Mouse (Mus musculus) C2C12 (cell line): ENCODE data around the gene Zmym3. TPM values are rescaled to one million over a fixed set of nuclear protein-coding genes. Genes with fewer than 3 reads are reported as not detected.

ENCODE experiments used
- H3K27me3 ChIP-seq: one replicate; pipeline ENCODE4 v1.6.1; 2011; ENCODE audit not compliant: control insufficient read depth, insufficient read depth, insufficient read length
- H3K36me3 ChIP-seq: one replicate; pipeline ENCODE4 v1.6.1; 2011; ENCODE audit not compliant: control insufficient read depth, insufficient read depth
- H3K4me3 ChIP-seq: one replicate; pipeline ENCODE4 v1.5.1; 2011; ENCODE audit warnings: mild to moderate bottlenecking, control low read depth; ENCODE audit not compliant: poor library complexity, insufficient read depth, severe bottlenecking
- H3K79me2 ChIP-seq: one replicate; pipeline ENCODE4 v1.6.1; 2011; ENCODE audit not compliant: control insufficient read depth, insufficient read depth
- H3K79me3 ChIP-seq: one replicate; pipeline ENCODE4 v1.6.1; 2011; ENCODE audit warnings: low read depth, control low read depth
- H3ac ChIP-seq: one replicate; pipeline ENCODE3; 2011; ENCODE audit warnings: low read depth; ENCODE audit not compliant: control insufficient read depth, insufficient read length
- CEBPB ChIP-seq: IDR thresholded peaks from one replicate; pipeline ENCODE4 v1.6.1; 2011; ENCODE audit warnings: low read depth, mild to moderate bottlenecking, control low read depth, moderate library complexity
- CTCF ChIP-seq: IDR thresholded peaks from one replicate; pipeline ENCODE4 v1.5.1; 2011; ENCODE audit not compliant: control insufficient read depth, insufficient read depth, insufficient read length
- FOSL1 ChIP-seq: IDR thresholded peaks from one replicate; pipeline ENCODE4 v1.8.0; 2011; ENCODE audit warnings: mild to moderate bottlenecking, low read length; ENCODE audit not compliant: poor library complexity, insufficient read depth, severe bottlenecking
- MAX ChIP-seq: IDR thresholded peaks from one replicate; pipeline ENCODE4 v1.6.1; 2011; ENCODE audit warnings: mild to moderate bottlenecking, control low read depth
- MYOD1 ChIP-seq: IDR thresholded peaks from one replicate; pipeline ENCODE4 v1.6.1; 2011; ENCODE audit warnings: low read depth; ENCODE audit not compliant: control insufficient read depth, insufficient read length
- MYOG ChIP-seq: IDR thresholded peaks from one replicate; pipeline ENCODE4 v1.6.1; 2011; ENCODE audit not compliant: control insufficient read depth, insufficient read length; ENCODE audit errors: extremely low read depth
- USF1 ChIP-seq: IDR thresholded peaks from one replicate; pipeline ENCODE4 v1.6.1; 2011; ENCODE audit warnings: low read depth, mild to moderate bottlenecking, control low read depth, moderate library complexity
- polyA plus RNA-seq: library from polyadenylated mRNA; unstranded; fragments of >200 nt; fragmentation: generic; extraction: Trizol; gene quantifications from one replicate; pipeline ENCODE4 v1.2.1, GENCODE M21; 2012; ENCODE audit warnings: missing spikeins

Zmym3 gene
- polyA plus RNA-seq, 1 experiment, result 15.8 TPM

DNA sequence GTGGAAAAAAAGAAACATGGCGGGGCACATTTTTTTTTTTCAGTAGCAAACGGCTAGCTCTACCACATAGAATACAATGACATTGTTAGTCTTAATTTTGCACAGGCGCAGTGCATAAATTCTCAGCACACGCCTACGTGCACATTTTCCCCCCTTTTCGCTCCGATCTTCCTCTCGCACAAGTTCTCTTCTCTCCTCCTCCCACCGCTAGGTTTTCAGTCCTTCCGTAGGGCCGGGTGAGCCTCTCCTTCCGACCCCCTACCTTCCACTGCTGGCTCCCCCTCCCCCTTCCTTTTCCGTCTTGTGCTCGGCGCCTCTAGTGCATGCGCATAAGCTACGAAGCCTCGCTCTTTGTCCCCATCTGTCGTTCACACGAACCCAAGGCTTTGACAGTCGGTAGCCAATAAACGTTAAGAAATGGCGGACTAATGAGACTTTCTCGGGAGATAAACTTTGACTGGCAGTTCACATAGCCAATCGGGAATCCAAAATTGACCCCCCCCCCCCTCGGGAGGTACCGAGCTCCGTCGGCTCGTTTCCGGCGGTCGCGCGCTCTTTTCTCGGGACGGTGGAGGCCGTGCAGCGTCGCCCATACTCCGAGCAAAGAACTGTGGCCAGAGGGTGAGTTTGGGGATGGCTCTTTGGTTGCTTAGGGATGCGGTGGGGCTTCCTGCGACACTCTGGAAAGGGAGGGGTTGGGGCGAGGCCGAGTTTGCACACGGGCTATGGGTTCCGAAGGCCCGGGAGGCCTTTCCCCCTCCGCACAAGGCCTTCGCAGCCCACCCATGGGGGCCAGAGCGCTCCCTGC lies 8.7 kb upstream of the Zmym3 start, which contains the start of gene Nono:
Gene Nono (plus strand): TSS at position 177 of the 808 bp plus-strand sequence.
- TF ChIP-seq CTCF (no peak), MYOG (no peak), MAX (no peak), FOSL1 (no peak), MYOD1 (no peak), CEBPB (no peak), USF1 (no peak)
- Histone ChIP-seq H3K4me3 (peak within 1 kb of the TSS; percentile 48), H3K27me3 (no peaks in the 10 kb centered on the region), H3K36me3 (peaks cover 22% of the 10 kb centered on the region), H3ac (peak within 1 kb of the TSS; percentile 97), H3K79me2 (peaks cover 48% of the 10 kb centered on the region), H3K79me3 (peaks cover 44% of the 10 kb centered on the region)

DNA sequence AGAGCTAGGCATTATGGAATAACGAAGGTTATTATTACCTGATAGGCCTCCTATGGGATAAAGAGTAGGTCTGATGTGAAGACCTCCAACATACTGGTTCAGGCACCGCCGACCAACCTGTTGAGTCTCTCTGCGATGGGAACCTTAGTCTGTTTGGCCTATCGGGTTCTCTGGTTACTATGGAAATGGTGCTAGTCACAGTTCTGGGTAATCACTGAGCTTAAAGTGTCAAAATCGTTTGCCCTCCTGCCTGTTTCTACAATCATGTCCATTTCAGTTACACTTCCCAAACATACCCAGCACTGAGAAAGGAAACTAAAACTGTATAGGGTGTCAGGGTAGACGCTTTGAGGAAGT lies 8.1 kb upstream of the Zmym3 start:
- Histone ChIP-seq H3K36me3 (peaks cover 22% of the 10 kb centered on the region), H3K79me3 (peaks cover 40% of the 10 kb centered on the region), H3K27me3 (no peaks in the 10 kb centered on the region), H3ac (peak overlapping the region; percentile 72), H3K4me3 (peak overlapping the region; percentile 37), H3K79me2 (peaks cover 42% of the 10 kb centered on the region)
- TF ChIP-seq MYOG (no peak), USF1 (no peak), FOSL1 (no peak), CEBPB (no peak), CTCF (no peak), MAX (no peak), MYOD1 (no peak)

DNA sequence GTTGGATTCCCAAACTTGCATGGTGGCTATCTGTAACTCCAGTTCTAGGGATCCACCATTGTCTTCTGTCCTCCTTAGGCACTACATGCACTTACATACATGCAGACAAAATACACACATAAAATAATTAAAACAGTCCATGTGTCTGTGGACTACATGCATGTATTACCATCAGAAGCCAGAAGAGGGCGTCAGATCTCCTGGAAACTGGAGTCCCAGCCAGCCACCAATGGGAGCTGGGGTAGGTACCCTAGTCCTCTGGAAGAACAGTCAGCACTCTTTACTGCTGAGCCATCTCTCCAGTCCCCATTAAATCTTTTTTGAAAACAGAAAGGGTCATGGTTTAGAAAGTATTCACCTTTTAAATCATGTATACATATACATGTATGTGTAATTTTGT lies 7.1 kb upstream of the Zmym3 start:
- Histone ChIP-seq H3K79me2 (peaks cover 33% of the 10 kb centered on the region), H3K4me3 (no peak overlapping the region), H3K27me3 (no peaks in the 10 kb centered on the region), H3K79me3 (peaks cover 30% of the 10 kb centered on the region), H3ac (no peak overlapping the region), H3K36me3 (peaks cover 21% of the 10 kb centered on the region)
- TF ChIP-seq MYOD1, result no peak
- TF ChIP-seq CEBPB, result no peak
- TF ChIP-seq USF1, result no peak
- TF ChIP-seq MAX, result no peak
- no peak for TF ChIP-seq CTCF
- no peak for TF ChIP-seq MYOG
- TF ChIP-seq FOSL1, result no peak

DNA sequence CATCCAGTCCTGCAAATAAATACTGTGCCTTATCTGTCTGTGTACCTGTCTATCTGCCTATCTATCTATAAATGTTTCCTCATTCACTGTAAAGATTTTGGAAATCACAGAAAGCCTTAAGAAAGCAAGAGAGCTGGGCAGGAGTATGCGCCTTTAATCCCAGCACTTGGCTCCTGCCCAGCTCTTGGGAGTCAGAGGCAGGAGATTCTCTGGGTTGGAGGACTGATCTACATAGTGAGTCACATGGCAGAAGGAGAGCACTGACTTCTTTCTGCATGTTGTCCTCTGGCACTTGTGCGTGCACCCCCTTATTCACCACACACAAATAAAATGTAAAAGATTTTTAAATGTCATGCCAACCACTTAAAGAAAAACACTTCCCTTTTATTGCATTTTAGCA lies 2.8 kb upstream of the Zmym3 start:
- TF ChIP-seq MAX, result no peak
- TF ChIP-seq FOSL1, result no peak
- TF ChIP-seq MYOG, result no peak
- no peak for TF ChIP-seq MYOD1
- TF ChIP-seq USF1, result no peak
- no peak for TF ChIP-seq CEBPB
- TF ChIP-seq CTCF, result no peak
- H3K4me3 ChIP-seq, result no peak overlapping the region
- no peaks in the 10 kb centered on the region for H3K36me3 ChIP-seq
- H3ac ChIP-seq, result no peak overlapping the region
- H3K79me2 ChIP-seq, result peaks cover 8% of the 10 kb centered on the region
- no peaks in the 10 kb centered on the region for H3K27me3 ChIP-seq
- H3K79me3 ChIP-seq, result no peaks in the 10 kb centered on the region

- TF ChIP-seq MYOD1, result no peak
- no peak for TF ChIP-seq MYOG
- no peak for TF ChIP-seq CEBPB
- TF ChIP-seq CTCF, result no peak
- TF ChIP-seq MAX, result no peak
- no peak for TF ChIP-seq FOSL1
- no peak for TF ChIP-seq USF1
These were observed 637 bp downstream of the Zmym3 start for GRCm38 (mm10) chrX:101419725-101420699.

More at GRCm38 (mm10) chrX:101419725-101420699, 637 bp downstream of the Zmym3 start:
- Histone ChIP-seq H3K79me2 (peaks cover 14% of the 10 kb centered on the region), H3K27me3 (no peaks in the 10 kb centered on the region), H3K79me3 (no peaks in the 10 kb centered on the region), H3K4me3 (peak overlapping the region; percentile 60), H3ac (peak overlapping the region; percentile 82), H3K36me3 (no peaks in the 10 kb centered on the region)
